Mouse (Mus musculus): Measurements from ENCODE around the gene Scd2.

GRCm38 (mm10) chr19:44286109-44286508 lies 7.4 kb upstream of the Scd2 start:
- no peak for TF ChIP-seq POLR2A (IDR thresholded peaks at IDR 0.05; ENCODE audit: borderline replicate concordance, low read depth, low read length)
- TF ChIP-seq CTCF (IDR thresholded peaks at IDR 0.05; ENCODE audit: low read depth, low read length) = no peak
